In genomic region chr15:81013186-81013585, GRCm38 (mm10) we compare ENCODE assay signal across 25 mouse cellular contexts.
"Had no signal": no experiment of that assay in that cellular context is flagged by ENCODE, and none has a peak within 500 bp of the region (broad histone marks: within the 10 kb centered on the region; RNA-seq: fewer than 3 reads in every experiment).

No protein-coding gene starts in this region.

- H3K27me3 ChIP-seq: heart, embryonic 13.5 days; heart, embryonic 15.5 days; hindbrain, embryonic 13.5 days; hindbrain, embryonic 15.5 days; kidney, embryonic 15.5 days; limb, embryonic 13.5 days; limb, embryonic 15.5 days; liver, embryonic 12.5 days had no signal

- H3K4me2 ChIP-seq: heart, embryonic 13.5 days; heart, embryonic 15.5 days; hindbrain, embryonic 13.5 days; hindbrain, embryonic 15.5 days; kidney, embryonic 15.5 days; limb, embryonic 13.5 days; limb, embryonic 15.5 days; liver, embryonic 12.5 days had no signal

- DNase-seq: forebrain, postnatal 0 days; gastrocnemius, adult 2 months; gastrocnemius, postnatal 10 days; gastrocnemius, postnatal 36 days; heart, adult 18-20 months; heart, postnatal 14 days; heart, postnatal 36 days; kidney, adult 11 months; kidney, adult 2 months; kidney, adult 9 months; kidney, postnatal 14 days; kidney, postnatal 36 days; layer of hippocampus, postnatal 36 days; left cerebral cortex, postnatal 4 days had no signal

- H3K27ac ChIP-seq: gastrocnemius, adult 2 months; heart, embryonic 10.5 days; heart, embryonic 13.5 days; heart, embryonic 15.5 days; hindbrain, embryonic 13.5 days; hindbrain, embryonic 15.5 days; hindbrain, postnatal 0 days; kidney, embryonic 15.5 days; kidney, postnatal 0 days; limb, embryonic 13.5 days; limb, embryonic 15.5 days; liver, embryonic 12.5 days had no signal

- H3K4me3 ChIP-seq: gastrocnemius, adult 2 months; heart, embryonic 10.5 days; heart, embryonic 13.5 days; heart, embryonic 15.5 days; hindbrain, embryonic 13.5 days; hindbrain, embryonic 15.5 days; kidney, embryonic 15.5 days; limb, embryonic 13.5 days; limb, embryonic 15.5 days; liver, embryonic 12.5 days had no signal
